Mouse (Mus musculus) forebrain, embryonic 12.5 days (tissue): ENCODE measurements around the gene Bsnd. TPM values are rescaled to one million over a fixed set of nuclear protein-coding genes. Genes with fewer than 3 reads are reported as not detected.
A peak's percentile ranks its signal among the peaks of the same experiment; 100 is the strongest.

Experiments
- ATAC-seq: fragments of 200-750 bp; cut with Nextera tagmentation; 2 replicates; pipeline ENCODE4 v1.8.0; 2017; ENCODE audit warnings: moderate TSS enrichment; ENCODE audit not compliant: low FRiP score
- H3K27ac ChIP-seq: fragments of 300-500 bp; sonication (generic); 2 replicates; pipeline ENCODE4 v1.5.1; 2016; ENCODE audit warnings: mild to moderate bottlenecking
- H3K27me3 ChIP-seq: fragments of 300-500 bp; sonication (generic); 2 replicates; pipeline ENCODE4 v1.6.1; 2016; ENCODE audit warnings: mild to moderate bottlenecking
- H3K36me3 ChIP-seq: fragments of 300-500 bp; sonication (generic); replicated peaks from 2 replicates; pipeline ENCODE4 v1.6.1; 2016; ENCODE audit warnings: mild to moderate bottlenecking
- H3K4me1 ChIP-seq: fragments of 300-500 bp; sonication (generic); 2 replicates; pipeline ENCODE4 v1.6.1; 2016
- H3K4me2 ChIP-seq: fragments of 300-500 bp; sonication (generic); 2 replicates; pipeline ENCODE4 v1.6.1; 2016; ENCODE audit warnings: mild to moderate bottlenecking, moderate library complexity
- H3K4me3 ChIP-seq: fragments of 300-500 bp; sonication (generic); replicated peaks from 2 replicates; pipeline ENCODE4 v1.5.1; 2016; ENCODE audit warnings: mild to moderate bottlenecking
- H3K9ac ChIP-seq: fragments of 300-500 bp; sonication (generic); 2 replicates; pipeline ENCODE4 v1.6.1; 2016; ENCODE audit warnings: mild to moderate bottlenecking
- H3K9me3 ChIP-seq: fragments of 300-500 bp; sonication (generic); 2 replicates; pipeline ENCODE4 v1.6.1; 2016
- WGBS: fragments of 180-500 bp; shearing (Covaris S2); methylation state at CpG from one replicate; pipeline ENCODE4 v1.1.7; 2016; 5-methylcytosine and 5-hydroxymethylcytosine counted together
- polyA plus RNA-seq: library from polyadenylated mRNA; unstranded; fragments of >200 nt; fragmentation: Nextera tagmentation; extraction: Ambion mirVana; gene quantifications from 2 replicates; pipeline ENCODE4 v1.2.1, GENCODE M21; 2016

Bsnd gene
- polyA plus RNA-seq, result not detected in 2 replicates

GRCm38 (mm10) chr4:106492116-106492515 lies at the start of gene Bsnd:
Gene Bsnd, minus strand, starts transcription at chr4:106492283.
- Histone ChIP-seq H3K4me2 (no peak within 1 kb of the TSS), H3K9ac (no peak within 1 kb of the TSS), H3K4me3 (no peak within 1 kb of the TSS), H3K36me3 (no peaks in the 10 kb centered on the region), H3K27ac (no peak within 1 kb of the TSS), H3K4me1 (peaks cover 6% of the 10 kb centered on the region; the same call in 1 of the 2 replicates), H3K27me3 (no peaks in the 10 kb centered on the region; the same call in 1 of the 2 replicates), H3K9me3 (no peaks in the 10 kb centered on the region)
- WGBS, result 61% methylated on average over 3 of the region's 3 CpGs
- no peak for ATAC-seq

- no peaks in the 10 kb centered on the region for H3K27me3 ChIP-seq
- no peak overlapping the region for H3K27ac ChIP-seq
- WGBS, result 70% methylated on average over 3 of the region's 3 CpGs
- no peaks in the 10 kb centered on the region for H3K9me3 ChIP-seq
- H3K4me3 ChIP-seq, result no peak overlapping the region
- H3K4me2 ChIP-seq, result no peak overlapping the region
- H3K36me3 ChIP-seq, result no peaks in the 10 kb centered on the region
- no peak overlapping the region for H3K9ac ChIP-seq
- H3K4me1 ChIP-seq, result no peaks in the 10 kb centered on the region
- ATAC-seq, result no peak
These were observed 49.4 kb upstream of the Bsnd start for GRCm38 (mm10) chr4:106541491-106541890.

GRCm38 (mm10) chr4:106539756-106540155 lies 47.7 kb upstream of the Bsnd start:
- H3K36me3 ChIP-seq, result no peaks in the 10 kb centered on the region
- H3K27me3 ChIP-seq, result no peaks in the 10 kb centered on the region
- H3K27ac ChIP-seq, result no peak overlapping the region
- ATAC-seq, result no peak
- WGBS, result 88% methylated on average over 5 of the region's 5 CpGs
- no peaks in the 10 kb centered on the region for H3K4me1 ChIP-seq
- no peak overlapping the region for H3K9ac ChIP-seq
- no peak overlapping the region for H3K4me2 ChIP-seq
- H3K9me3 ChIP-seq, result no peaks in the 10 kb centered on the region
- no peak overlapping the region for H3K4me3 ChIP-seq

- no peak for ATAC-seq
- H3K4me2 ChIP-seq, result no peak overlapping the region
- 0 out of 2 replicates have a peak, but pooled peaks cover 4% of the 10 kb centered on the region for H3K4me1 ChIP-seq
- WGBS, result 79% methylated on average over 7 of the region's 7 CpGs
- H3K9ac ChIP-seq, result no peak overlapping the region
- H3K4me3 ChIP-seq, result no peak overlapping the region
- H3K27ac ChIP-seq, result no peak overlapping the region
- H3K9me3 ChIP-seq, result no peaks in the 10 kb centered on the region
- no peaks in the 10 kb centered on the region for H3K36me3 ChIP-seq
- H3K27me3 ChIP-seq, result peaks cover 4% of the 10 kb centered on the region; the same call in 1 of the 2 replicates
These were observed 42.2 kb upstream of the Bsnd start for GRCm38 (mm10) chr4:106534256-106534655.

GRCm38 (mm10) chr4:106533421-106534080 lies 41.5 kb upstream of the Bsnd start:
- H3K9me3 ChIP-seq, result no peaks in the 10 kb centered on the region
- H3K27me3 ChIP-seq, result peaks cover 4% of the 10 kb centered on the region; the same call in 1 of the 2 replicates
- H3K4me3 ChIP-seq, result no peak overlapping the region
- H3K4me1 ChIP-seq, result 0 out of 2 replicates have a peak, but pooled peaks cover 5% of the 10 kb centered on the region
- no peak for ATAC-seq
- no peak overlapping the region for H3K4me2 ChIP-seq
- no peaks in the 10 kb centered on the region for H3K36me3 ChIP-seq
- WGBS, result 71% methylated on average over 7 of the region's 7 CpGs
- H3K27ac ChIP-seq, result no peak overlapping the region
- no peak overlapping the region for H3K9ac ChIP-seq

- H3K9ac ChIP-seq, result no peak overlapping the region
- peak; percentile 63 for ATAC-seq
- no peak overlapping the region for H3K4me3 ChIP-seq
- no peak overlapping the region for H3K27ac ChIP-seq
- H3K36me3 ChIP-seq, result no peaks in the 10 kb centered on the region
- no peak overlapping the region for H3K4me2 ChIP-seq
- peaks cover 4% of the 10 kb centered on the region; the same call in 1 of the 2 replicates for H3K27me3 ChIP-seq
- H3K9me3 ChIP-seq, result no peaks in the 10 kb centered on the region
- H3K4me1 ChIP-seq, result 0 out of 2 replicates have a peak, but pooled peaks cover 9% of the 10 kb centered on the region
- 68% methylated on average over 9 of the region's 9 CpGs for WGBS
These were observed 38.0 kb upstream of the Bsnd start for GRCm38 (mm10) chr4:106530113-106530482.

GRCm38 (mm10) chr4:106529375-106530112 lies 37.5 kb upstream of the Bsnd start:
- ATAC-seq, result peak; percentile 89

GRCm38 (mm10) chr4:106527856-106528547 lies 35.9 kb upstream of the Bsnd start:
- no peaks in the 10 kb centered on the region for H3K36me3 ChIP-seq
- H3K9me3 ChIP-seq, result no peaks in the 10 kb centered on the region
- no peak overlapping the region for H3K27ac ChIP-seq
- no peak overlapping the region for H3K9ac ChIP-seq
- 74% methylated on average over 7 of the region's 7 CpGs for WGBS
- H3K4me1 ChIP-seq, result 0 out of 2 replicates have a peak, but pooled peaks cover 9% of the 10 kb centered on the region
- H3K4me2 ChIP-seq, result no peak overlapping the region
- no peak overlapping the region for H3K4me3 ChIP-seq
- ATAC-seq, result no peak
- peaks cover 4% of the 10 kb centered on the region; the same call in 1 of the 2 replicates for H3K27me3 ChIP-seq

More at GRCm38 (mm10) chr4:106529375-106530112, 37.5 kb upstream of the Bsnd start:
- Histone ChIP-seq H3K4me1 (0 out of 2 replicates have a peak, but pooled peaks cover 9% of the 10 kb centered on the region), H3K36me3 (no peaks in the 10 kb centered on the region), H3K27ac (no peak overlapping the region), H3K27me3 (peaks cover 4% of the 10 kb centered on the region; the same call in 1 of the 2 replicates), H3K9ac (no peak overlapping the region), H3K4me2 (peak overlapping the region; percentile 30; the same call in 1 of the 2 replicates), H3K4me3 (no peak overlapping the region), H3K9me3 (no peaks in the 10 kb centered on the region)
- WGBS, result 19% methylated on average over 17 of the region's 17 CpGs

GRCm38 (mm10) chr4:106525001-106525400 lies 32.9 kb upstream of the Bsnd start:
- H3K4me3 ChIP-seq, result no peak overlapping the region
- ATAC-seq, result no peak

GRCm38 (mm10) chr4:106524131-106524530 lies 32.0 kb upstream of the Bsnd start:
- ATAC-seq, result no peak
- no peak overlapping the region for H3K27ac ChIP-seq
- H3K9me3 ChIP-seq, result no peaks in the 10 kb centered on the region
- H3K36me3 ChIP-seq, result no peaks in the 10 kb centered on the region
- H3K4me3 ChIP-seq, result no peak overlapping the region
- 0 out of 2 replicates have a peak, but pooled peaks cover 4% of the 10 kb centered on the region for H3K4me1 ChIP-seq
- H3K27me3 ChIP-seq, result no peaks in the 10 kb centered on the region
- H3K4me2 ChIP-seq, result no peak overlapping the region
- H3K9ac ChIP-seq, result no peak overlapping the region
- WGBS, result 70% methylated on average over 2 of the region's 2 CpGs

More at GRCm38 (mm10) chr4:106525001-106525400, 32.9 kb upstream of the Bsnd start:
- Histone ChIP-seq H3K4me1 (0 out of 2 replicates have a peak, but pooled peaks cover 9% of the 10 kb centered on the region), H3K9me3 (no peaks in the 10 kb centered on the region), H3K4me2 (no peak overlapping the region), H3K36me3 (no peaks in the 10 kb centered on the region), H3K27me3 (no peaks in the 10 kb centered on the region), H3K27ac (no peak overlapping the region), H3K9ac (no peak overlapping the region)
- WGBS, result 92% methylated on average over 2 of the region's 2 CpGs

- WGBS, result 77% methylated on average over 3 of the region's 3 CpGs
- Histone ChIP-seq H3K9me3 (no peaks in the 10 kb centered on the region), H3K4me3 (no peak overlapping the region), H3K4me2 (no peak overlapping the region), H3K36me3 (no peaks in the 10 kb centered on the region), H3K9ac (no peak overlapping the region), H3K4me1 (no peaks in the 10 kb centered on the region), H3K27me3 (no peaks in the 10 kb centered on the region), H3K27ac (no peak overlapping the region)
- no peak for ATAC-seq
These were observed 30.5 kb upstream of the Bsnd start for GRCm38 (mm10) chr4:106522547-106522946.

GRCm38 (mm10) chr4:106514606-106515005 lies 22.5 kb upstream of the Bsnd start:
- no peak for ATAC-seq
- WGBS, result 83% methylated on average over 6 of the region's 6 CpGs
- no peaks in the 10 kb centered on the region for H3K9me3 ChIP-seq
- H3K36me3 ChIP-seq, result no peaks in the 10 kb centered on the region
- H3K4me1 ChIP-seq, result no peaks in the 10 kb centered on the region
- no peak overlapping the region for H3K4me2 ChIP-seq
- H3K27ac ChIP-seq, result no peak overlapping the region
- H3K27me3 ChIP-seq, result no peaks in the 10 kb centered on the region
- H3K4me3 ChIP-seq, result no peak overlapping the region
- no peak overlapping the region for H3K9ac ChIP-seq
